Mouse (Mus musculus) effector memory CD4-positive, alpha-beta T cell, adult 5 months (primary cell): ENCODE measurements around the gene Tmem206. TPM values are rescaled to one million over a fixed set of nuclear protein-coding genes. Genes with fewer than 3 reads are reported as not detected.

Experiments
- polyA plus RNA-seq: library from polyadenylated mRNA; unstranded; fragments of 100-300 nt; shearing (Covaris generic); gene quantifications from one replicate; pipeline ENCODE4 v1.2.1, GENCODE M21; 2017

Gene Tmem206
- polyA plus RNA-seq = 12.4 TPM

DNA sequence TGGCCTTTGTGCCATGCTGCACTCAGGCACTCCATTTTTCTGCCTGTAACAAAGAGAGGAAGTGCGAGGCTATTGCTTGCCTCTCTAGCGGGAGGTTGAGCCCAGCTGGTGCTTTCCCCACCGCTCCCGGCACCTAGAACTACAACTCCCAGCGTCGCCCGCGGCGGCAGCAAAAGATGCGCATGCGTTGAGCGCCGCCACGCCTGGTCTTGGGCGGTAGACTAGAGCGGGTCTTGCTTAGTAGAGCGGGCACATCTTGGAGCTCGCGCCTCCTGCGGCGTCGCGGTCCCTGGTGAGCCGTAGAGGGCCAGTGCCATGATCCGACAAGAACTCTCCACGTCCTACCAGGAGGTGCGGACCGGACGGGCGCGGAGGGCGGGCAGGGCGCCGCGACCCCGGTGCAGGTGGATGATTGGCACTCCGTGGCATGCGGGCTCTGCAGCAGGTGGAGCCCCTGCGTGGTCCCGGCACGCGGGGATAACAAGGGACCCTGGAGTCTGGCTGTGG is at the start of gene Tmem206:
Gene Tmem206, plus strand, starts transcription at position 187 of the 507 bp plus-strand sequence.

DNA sequence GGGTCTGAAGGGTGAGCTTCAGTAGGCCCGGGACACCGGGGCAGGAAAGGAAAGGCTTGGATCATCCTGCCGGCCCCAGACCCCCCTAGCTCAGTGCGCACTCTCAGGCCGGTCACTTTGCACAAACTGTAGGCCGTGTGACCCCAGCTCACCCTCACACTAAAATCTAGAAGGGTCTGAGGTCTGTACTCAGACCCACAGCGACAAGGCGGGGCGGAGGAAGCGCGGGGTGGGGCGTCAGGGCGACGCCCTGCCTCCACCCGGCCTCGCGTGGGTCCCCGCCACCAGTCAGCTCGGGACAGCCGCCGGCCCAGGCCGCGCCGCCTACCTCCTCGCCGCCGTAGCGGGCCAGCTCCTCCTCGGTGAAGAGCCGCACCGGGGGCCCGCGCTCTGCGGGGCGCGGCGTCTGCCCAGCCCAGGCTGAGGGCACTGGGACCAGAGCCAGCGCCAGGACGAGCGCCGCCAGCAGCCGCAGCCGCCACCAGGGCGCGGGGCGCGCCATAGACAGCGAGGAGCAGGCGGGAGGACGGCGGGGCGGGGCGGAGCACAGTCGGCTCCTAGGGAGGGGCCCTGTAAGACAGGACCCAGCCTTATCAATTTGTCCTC is 8.0 kb upstream of the Tmem206 start, which contains the start of gene Nenf:
Gene Nenf, minus strand, starts transcription at position 604 of the 606 bp plus-strand sequence.

Other genes with a start within 250 kb of the Tmem206 start
- gene Batf3, start 228.1 kb upstream of the Tmem206 start, polyA plus RNA-seq = not detected
- not detected for gene Fam71a, start 161.1 kb upstream of the Tmem206 start, polyA plus RNA-seq
- gene Atf3, start 107.9 kb upstream of the Tmem206 start, polyA plus RNA-seq = 84.8 TPM
- gene Nenf, start 7.7 kb upstream of the Tmem206 start, polyA plus RNA-seq = 3.5 TPM
- gene Ppp2r5a, start 77.4 kb downstream of the Tmem206 start, polyA plus RNA-seq = 310 TPM
- 4.4 TPM for gene Dtl, start 249.6 kb downstream of the Tmem206 start, polyA plus RNA-seq
- gene Ints7, start 249.7 kb downstream of the Tmem206 start, polyA plus RNA-seq = 44.2 TPM